Mouse (Mus musculus) kidney, adult 2 months (tissue): ENCODE measurements around the gene Tenm4.

Source experiments
- CTCF ChIP-seq: fragments of 200-500 bp; conservative IDR thresholded peaks from 2 replicates; pipeline ENCODE4 v1.5.1; 2011; ENCODE audit warnings: low read depth, mild to moderate bottlenecking, control low read depth, low read length, moderate library complexity, mixed read lengths; ENCODE audit not compliant: insufficient read depth, insufficient read length
- POLR2A ChIP-seq: fragments of 200-500 bp; IDR thresholded peaks from one replicate; pipeline ENCODE4 v1.6.1; 2011; ENCODE audit warnings: low read depth, low read length, control low read depth

DNA sequence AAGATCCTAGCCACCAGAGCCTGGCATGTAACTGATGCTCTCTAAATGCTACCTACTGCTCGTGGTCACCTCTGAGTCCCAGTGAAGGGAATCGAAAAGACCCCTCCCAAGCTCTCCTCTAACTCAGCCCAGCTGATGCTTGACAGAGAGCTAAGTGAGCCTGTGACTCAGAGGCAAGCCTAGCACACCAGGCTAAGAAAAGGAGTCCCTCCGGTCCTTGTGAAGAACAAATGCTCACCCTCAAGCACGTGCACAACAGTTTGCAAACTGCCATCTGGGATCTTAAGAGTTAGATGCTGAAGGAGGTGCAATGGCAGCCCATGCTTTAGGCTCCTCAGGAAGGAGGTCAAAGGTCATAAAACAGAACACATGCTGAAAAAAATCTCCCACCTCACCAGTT is 380.8 kb downstream of the Tenm4 start:
- TF ChIP-seq CTCF (no peak), POLR2A (no peak)
